Comparison of ENCODE assay signal across 1 mouse cellular context in genomic region chr7:63938066-63938913, GRCm38 (mm10).
TF ChIP-seq lines count a peak whose summit lies in the region.

No protein-coding gene starts in this region.

TF ChIP-seq in MEL, 35 proteins besides CTCF, POLR2A, EP300 and RAD21:
- TF ChIP-seq POLR2AphosphoS2 (IDR thresholded peaks at IDR 0.05; ENCODE audit: low read length) (0 out of 2 replicates have a peak, but pooled peaks have one; percentile 14), MAX (IDR thresholded peaks at IDR 0.05; ENCODE audit: low read length) (peak; percentile 55; the same call in 1 of the 2 replicates), ZMIZ1 (IDR thresholded peaks at IDR 0.05; ENCODE audit: low read depth, low read length) (no peak), NELFE (IDR thresholded peaks at IDR 0.05; ENCODE audit: low read depth, low read length) (peak; percentile 42), TCF12 (IDR thresholded peaks at IDR 0.05; ENCODE audit: low read depth, low read length) (0 out of 2 replicates have a peak, but pooled peaks have one; percentile 8), MAZ (IDR thresholded peaks at IDR 0.05; ENCODE audit: low read depth, low read length) (0 out of 2 replicates have a peak, but pooled peaks have one; percentile 43), ZC3H11A (IDR thresholded peaks at IDR 0.05; ENCODE audit: low read depth, low read length) (no peak)
